Comparison of ENCODE assay signal across 8 mouse cellular contexts in genomic region chr13:103109872-103110271, GRCm38 (mm10).
A peak's percentile ranks its signal among the peaks of the same experiment; 100 is the strongest.
DNase-seq lines count a peak whose midpoint lies in the region; ATAC-seq and TF ChIP-seq lines count a peak whose summit lies in the region.

No protein-coding gene starts in this region.

- 31% methylated on average over 10 of the region's 10 CpGs for WGBS in lung, embryonic 14.5 days

- no peak overlapping the region for H3K4me2 ChIP-seq in lung, embryonic 14.5 days

- no peak overlapping the region for H3K27ac ChIP-seq in lung, embryonic 14.5 days (ENCODE audit: low read depth)

- H3K4me3 ChIP-seq in lung, embryonic 14.5 days (ENCODE audit: low read depth, low read length) = no peak overlapping the region

- no peaks in the 10 kb centered on the region for H3K9me3 ChIP-seq in lung, embryonic 14.5 days (ENCODE audit: low read depth, low read length)

- H3K36me3 ChIP-seq in lung, embryonic 14.5 days (ENCODE audit: insufficient read depth) = no peaks in the 10 kb centered on the region

- DNase-seq in adrenal gland, adult (ENCODE audit: inconsistent age in 2 of 2, low spot score in 1 of 2) = peak; percentile 79 to 92
- peak; percentile 72 for DNase-seq in gastrocnemius, postnatal 10 days
- peak; percentile 65 to 82 for DNase-seq in kidney, postnatal 25 days
- peak; percentile 91 for DNase-seq in lung, embryonic 14.5 days
- DNase-seq in retina, adult 2 months (ENCODE audit: low read depth, low spot score) = peak; percentile 34
- DNase-seq in urinary bladder, postnatal 36 days (ENCODE audit: low spot score in 2 of 2) = peak; percentile 56 to 76

- no peaks in the 10 kb centered on the region for H3K27me3 ChIP-seq in lung, embryonic 14.5 days (ENCODE audit: insufficient read depth, low read length)

- peak; percentile 95 for TF ChIP-seq CTCF in lung, embryonic 14.5 days (IDR thresholded peaks at IDR 0.05; ENCODE audit: low read depth)

- H3K4me1 ChIP-seq in lung, embryonic 14.5 days (ENCODE audit: insufficient read depth) = peaks cover 10% of the 10 kb centered on the region

- ATAC-seq in CD4-positive, CD25-positive, alpha-beta regulatory T cell, adult 4 months = peak; percentile 57
- ATAC-seq in common myeloid progenitor, adult 5-6 weeks (replicated peaks; ENCODE audit: low read depth, poor library complexity, severe bottlenecking) = peak; percentile 91
- ATAC-seq in lung, embryonic 14.5 days (ENCODE audit: insufficient read depth) = peak; percentile 48; the same call in 1 of the 2 replicates

- H3K9ac ChIP-seq in lung, embryonic 14.5 days = no peak overlapping the region

Comparison
In these comparisons a context has a peak if more than half of its experiments do, and no peak if none do; other contexts are left out.
1. DNase-seq: peak in every context shown above with its lines; median percentile 91 in lung, embryonic 14.5 days; 86 in adrenal gland, adult; 74 in kidney, postnatal 25 days; 72 in gastrocnemius, postnatal 10 days; 66 in urinary bladder, postnatal 36 days; 34 in retina, adult 2 months.